Mouse (Mus musculus) heart, adult 11 months (tissue): Measurements from ENCODE around the gene Tecta.
A peak's percentile ranks its signal among the peaks of the same experiment; 100 is the strongest.

ENCODE experiments used
- DNase-seq: peaks from one replicate; pipeline ENCODE4 v3.0.0; 2022

Gene Tecta

GRCm38 (mm10) chr9:42385656-42386055 lies 14.1 kb downstream of the Tecta start:
- DNase-seq: no peak

- no peak for DNase-seq
These were observed 16.9 kb downstream of the Tecta start for GRCm38 (mm10) chr9:42382628-42383347.

- no peak for DNase-seq
These were observed 17.7 kb downstream of the Tecta start for GRCm38 (mm10) chr9:42382063-42382462.

DNA sequence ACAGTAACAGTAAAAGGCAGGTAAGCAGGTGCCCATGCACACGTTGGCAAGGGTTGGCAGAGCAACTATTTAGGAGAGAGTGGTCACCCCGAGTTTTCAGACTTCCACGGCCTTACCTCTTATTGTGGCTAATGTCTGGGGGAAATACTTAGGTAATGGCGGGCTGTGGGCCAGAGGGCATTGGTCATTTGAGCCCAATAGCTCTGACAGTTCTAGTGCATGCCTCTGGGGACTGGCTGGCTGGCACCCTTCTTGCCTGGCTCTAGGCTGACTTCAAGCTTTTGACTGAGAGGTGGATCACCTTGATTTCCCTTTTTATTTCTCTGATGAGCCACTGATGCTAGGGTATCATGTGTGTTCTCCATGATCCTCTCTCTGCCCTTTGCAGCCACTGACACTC lies 21.7 kb downstream of the Tecta start:
- peak; percentile 73 for DNase-seq

DNA sequence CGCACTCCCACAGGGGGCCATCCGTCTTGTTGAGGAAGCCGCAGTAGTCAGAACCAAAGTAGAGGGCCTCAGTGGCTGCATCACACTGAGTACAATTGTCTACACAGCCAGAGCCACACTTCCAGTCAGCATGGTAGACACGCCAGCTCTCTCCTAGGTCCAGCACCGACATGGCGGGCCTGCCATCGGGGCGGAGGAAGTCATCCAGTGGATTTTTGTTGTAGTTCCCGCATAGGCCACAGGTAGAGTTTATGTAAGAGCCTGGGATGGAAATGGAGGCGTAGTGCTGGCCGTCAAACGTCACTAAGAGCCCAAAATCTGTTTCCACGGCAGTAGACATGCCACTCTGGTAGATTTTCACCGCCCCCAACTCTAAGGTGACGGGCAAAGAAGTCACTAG lies 22.1 kb downstream of the Tecta start:
- peak; percentile 57 for DNase-seq

- no peak for DNase-seq
These were observed 27.9 kb downstream of the Tecta start for GRCm38 (mm10) chr9:42371670-42372368.

- DNase-seq: no peak
These were observed 42.1 kb downstream of the Tecta start for GRCm38 (mm10) chr9:42357585-42357984.

DNA sequence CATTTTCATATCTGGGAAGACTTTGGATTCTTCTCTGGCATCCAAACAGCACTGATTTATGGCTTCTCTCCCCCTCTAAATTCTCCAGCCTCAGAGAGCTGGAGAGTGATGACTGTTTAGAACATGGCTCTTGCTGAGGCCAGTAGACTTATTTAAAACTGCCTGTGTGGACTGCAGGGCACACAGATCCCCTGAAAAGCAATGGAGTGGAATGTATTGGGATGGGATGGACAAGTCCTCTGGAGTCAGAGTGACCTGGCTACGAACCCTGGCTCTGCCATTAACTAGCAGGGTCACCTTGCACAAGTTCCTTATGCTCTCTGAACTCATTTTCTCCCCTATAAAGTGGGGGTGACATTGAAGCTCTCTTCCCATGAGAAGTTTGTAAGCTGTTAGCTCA lies 44.9 kb downstream of the Tecta start:
- DNase-seq: no peak

DNA sequence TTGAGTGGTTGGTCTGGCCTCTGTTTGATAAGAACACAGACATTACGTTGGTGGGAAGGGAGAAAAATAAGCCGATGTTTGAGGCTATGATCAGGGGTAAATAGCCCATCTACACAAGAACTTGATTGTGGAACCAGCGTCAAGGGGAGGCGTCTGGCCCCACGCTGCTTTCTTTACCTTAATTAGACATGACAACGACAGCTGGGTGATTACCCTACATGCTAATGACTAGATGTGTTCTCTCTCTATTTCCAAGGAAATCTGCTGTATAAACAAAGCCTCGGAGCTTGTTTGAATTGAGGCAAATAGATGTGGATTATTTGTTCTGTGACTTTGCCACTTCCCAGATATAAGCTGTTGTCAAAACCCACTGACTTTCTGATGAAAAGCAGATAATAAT lies 49.9 kb downstream of the Tecta start:
- DNase-seq: no peak

DNA sequence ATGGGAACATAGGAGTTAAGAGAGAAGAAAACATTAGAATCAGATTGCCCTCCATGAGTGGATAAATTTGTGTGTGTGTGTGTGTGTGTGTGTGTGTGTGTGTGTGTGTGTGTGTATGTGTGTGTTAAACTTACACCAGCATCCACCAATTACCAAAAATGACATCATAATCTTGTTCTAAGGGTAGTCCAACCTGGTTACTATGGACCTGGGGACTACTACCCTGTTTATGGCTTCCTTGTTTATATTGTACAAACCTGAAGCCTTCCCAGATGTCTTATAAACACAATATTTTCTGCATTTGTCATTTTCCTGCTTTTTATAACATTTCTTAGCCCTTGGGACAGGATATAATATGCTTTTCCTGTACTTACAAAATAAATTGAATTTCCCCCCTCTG lies 53.4 kb downstream of the Tecta start:
- no peak for DNase-seq

GRCm38 (mm10) chr9:42339151-42339550 lies 60.6 kb downstream of the Tecta start:
- no peak for DNase-seq

DNA sequence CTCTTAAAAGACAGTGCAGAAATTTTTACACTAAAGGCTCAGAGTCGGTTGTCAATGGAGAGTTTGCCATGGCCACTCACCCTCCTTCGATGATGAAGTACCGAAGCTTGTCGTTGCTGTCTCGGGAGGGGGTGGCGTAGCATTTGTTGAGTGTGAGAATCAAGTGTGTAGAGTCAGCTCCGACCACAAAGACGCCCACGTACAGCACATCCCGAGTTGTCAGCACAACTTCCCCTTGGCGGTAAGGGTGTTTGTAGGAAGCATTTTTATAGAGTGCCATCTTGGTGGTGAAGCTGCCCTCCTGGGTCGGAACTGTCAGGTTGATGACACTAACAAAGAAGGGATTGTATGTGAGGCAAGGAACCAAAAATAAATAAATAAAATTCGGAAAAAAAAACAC lies 62.7 kb downstream of the Tecta start:
- DNase-seq: peak; percentile 66

GRCm38 (mm10) chr9:42336575-42336974 lies 63.2 kb downstream of the Tecta start:
- peak; percentile 35 for DNase-seq

DNA sequence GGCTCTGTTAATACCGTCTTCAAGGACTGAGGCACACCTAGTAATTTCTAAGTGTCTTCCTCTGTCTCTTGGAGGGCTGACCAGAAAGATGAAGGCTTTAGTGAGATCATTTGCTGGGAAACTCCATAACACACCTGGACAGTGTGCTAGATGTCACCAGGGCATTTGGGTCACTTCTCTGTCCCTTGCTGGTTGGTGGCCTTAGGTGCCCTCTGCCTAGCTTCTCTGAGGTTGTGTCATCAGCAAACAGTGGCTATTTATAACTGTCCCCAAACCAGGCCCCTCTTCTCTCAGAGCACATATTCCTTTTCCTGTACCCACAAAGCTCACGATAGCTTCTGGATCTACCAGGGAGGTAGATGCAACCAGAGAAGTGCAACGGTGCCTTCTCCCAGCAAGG lies 64.8 kb downstream of the Tecta start:
- DNase-seq: no peak

GRCm38 (mm10) chr9:42332692-42333091 lies 67.0 kb downstream of the Tecta start:
- peak; percentile 68 for DNase-seq

DNA sequence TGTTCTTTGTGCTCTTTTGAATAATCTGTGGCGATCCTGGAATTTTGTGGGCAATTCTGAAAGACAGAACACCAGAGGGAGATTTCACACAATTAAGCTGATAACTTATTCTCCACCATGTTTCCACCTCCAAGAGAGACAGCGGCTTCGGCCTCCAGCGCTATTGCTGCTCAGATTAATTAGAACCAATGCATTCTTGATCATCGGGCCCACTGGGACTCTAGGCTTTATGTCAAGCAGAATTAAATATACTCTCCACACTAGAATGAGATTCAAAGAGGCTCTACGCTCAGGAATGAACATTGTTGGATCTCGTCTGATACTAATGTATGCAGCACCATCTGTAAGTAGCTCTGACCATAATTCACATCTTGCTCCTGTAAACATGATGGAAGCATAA lies 68.4 kb downstream of the Tecta start:
- DNase-seq: peak; percentile 34

- DNase-seq: peak; percentile 93
These were observed 70.0 kb downstream of the Tecta start for GRCm38 (mm10) chr9:42329753-42330152.

DNA sequence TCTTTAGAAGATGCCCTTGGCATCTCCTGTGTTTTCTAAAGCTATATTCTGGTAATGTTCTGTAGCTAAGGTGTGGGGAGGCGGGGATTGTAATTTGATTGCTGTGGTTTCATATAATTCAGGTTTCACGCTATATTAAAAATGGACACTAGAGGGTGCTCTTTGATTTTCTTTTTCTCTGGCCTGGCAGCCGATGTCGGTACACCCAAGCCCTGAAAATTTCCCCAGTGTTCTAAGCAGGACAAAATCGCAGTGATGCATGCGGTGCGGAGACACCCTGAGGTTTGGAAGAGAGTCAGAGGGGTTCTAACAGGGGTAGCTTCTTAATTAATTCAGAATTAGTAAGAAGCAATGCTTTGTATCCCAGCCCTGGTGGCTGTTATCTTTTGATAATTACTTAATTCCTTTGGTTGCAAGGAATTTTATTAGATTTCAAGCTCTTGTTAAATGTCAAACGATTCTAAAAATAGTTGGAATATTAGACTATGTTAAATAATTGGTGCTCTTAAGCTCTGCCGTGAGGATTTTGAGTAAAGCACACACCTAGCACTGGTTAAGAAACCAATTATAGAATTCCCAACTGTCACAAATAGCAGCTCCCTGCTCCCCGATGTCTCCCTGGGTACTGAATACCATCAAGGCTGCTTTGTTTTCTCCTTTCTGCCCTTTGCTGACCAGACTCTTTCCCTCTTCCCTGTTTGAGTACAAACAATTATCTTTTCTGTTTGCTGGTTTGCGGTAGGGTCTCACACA lies 72.9 kb downstream of the Tecta start:
- peak; percentile 75 for DNase-seq

GRCm38 (mm10) chr9:42324640-42325394 lies 74.9 kb downstream of the Tecta start:
- DNase-seq: peak; percentile 76

DNA sequence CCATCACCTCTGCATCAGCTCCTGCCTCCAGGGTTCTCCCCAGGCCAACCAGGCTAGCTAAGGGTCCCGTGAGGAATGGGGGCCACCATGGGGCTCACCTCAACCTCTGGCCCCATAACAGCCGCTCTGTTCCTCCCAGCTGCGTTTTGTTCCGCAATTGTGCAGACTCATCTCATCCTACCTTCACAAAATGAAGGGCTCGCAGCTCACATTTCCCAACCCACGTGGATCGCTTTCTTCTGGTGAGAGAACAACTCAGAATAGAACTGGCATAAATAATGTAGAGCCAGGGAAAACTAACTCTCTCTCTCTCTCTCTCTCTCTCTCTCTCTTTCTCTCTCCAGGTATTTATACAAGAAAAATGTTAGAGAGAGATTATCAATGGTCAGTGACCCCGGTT lies 76.5 kb downstream of the Tecta start:
- peak; percentile 62 for DNase-seq

DNA sequence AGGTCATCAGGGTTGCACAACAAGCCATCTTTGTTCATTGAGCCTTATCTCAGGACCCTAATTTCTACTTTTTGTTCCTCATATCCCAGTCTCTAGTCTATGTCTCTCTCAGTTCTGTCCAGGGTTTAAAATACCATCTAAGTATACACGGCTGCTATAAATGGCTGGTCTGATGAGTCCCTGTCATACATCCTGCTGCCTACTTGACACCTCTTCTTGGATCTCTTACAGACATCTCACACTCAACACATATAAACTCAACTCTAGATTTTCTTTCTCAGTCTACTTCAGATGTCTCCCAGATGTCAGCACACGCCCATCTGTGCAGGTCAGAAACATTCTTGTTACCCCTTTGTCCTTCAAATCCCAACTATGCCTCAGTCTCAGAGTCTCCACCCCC lies 78.3 kb downstream of the Tecta start:
- DNase-seq: no peak

- peak; percentile 45 for DNase-seq
These were observed 79.1 kb downstream of the Tecta start for GRCm38 (mm10) chr9:42320616-42321015.

- peak; percentile 59 for DNase-seq
These were observed 81.2 kb downstream of the Tecta start for GRCm38 (mm10) chr9:42318455-42318987.
